ENCODE assay signal across 26 mouse cellular contexts in the genomic region with DNA sequence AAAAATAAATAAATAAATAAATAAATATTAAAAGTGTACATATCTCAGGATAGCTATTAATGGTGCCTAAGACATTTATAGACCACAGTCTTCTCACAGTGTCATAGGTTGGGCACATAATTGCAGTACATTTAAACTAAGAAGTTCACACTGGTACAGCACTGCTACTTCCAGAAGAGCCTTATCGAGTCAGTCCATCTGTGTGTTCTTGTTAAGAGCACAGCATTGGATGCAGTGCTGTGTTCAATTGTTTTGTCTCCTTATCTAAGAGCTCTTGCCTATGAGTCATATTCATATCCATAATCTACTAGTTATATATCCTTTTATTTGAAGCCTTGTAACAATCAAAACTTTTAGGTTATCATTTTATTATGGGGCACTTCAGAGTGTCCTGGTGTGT. TPM values are rescaled to one million over a fixed set of nuclear protein-coding genes. Genes with fewer than 3 reads are reported as not detected.
DNase-seq lines count a peak whose midpoint lies in the region; ATAC-seq and TF ChIP-seq lines count a peak whose summit lies in the region.
"Had no signal": no experiment of that assay in that cellular context is flagged by ENCODE, and none has a peak within 500 bp of the region (broad histone marks: within the 10 kb centered on the region; RNA-seq: fewer than 3 reads in every experiment).

No protein-coding gene starts in this region.

- WGBS in liver, embryonic 16.5 days (ENCODE audit: insufficient replicate concordance) = 53% methylated on average over 1 of the region's 1 CpGs

- H3K9ac ChIP-seq in liver, embryonic 16.5 days (ENCODE audit: low read depth, low read length) = no peak overlapping the region
- H3K9ac ChIP-seq: forebrain, embryonic 13.5 days; heart, embryonic 12.5 days; heart, embryonic 15.5 days; hindbrain, embryonic 13.5 days had no signal

- H3K9me3 ChIP-seq in G1E (replicated peaks) = no peaks in the 10 kb centered on the region
- no peaks in the 10 kb centered on the region for H3K9me3 ChIP-seq in liver, embryonic 16.5 days (replicated peaks; ENCODE audit: control insufficient read depth, low read length)
- H3K9me3 ChIP-seq: forebrain, embryonic 10.5 days; forebrain, embryonic 13.5 days; heart, embryonic 12.5 days; heart, embryonic 15.5 days; hindbrain, embryonic 10.5 days; hindbrain, embryonic 13.5 days had no signal

- no peak overlapping the region for H3K27ac ChIP-seq in liver, embryonic 16.5 days (ENCODE audit: low read length)
- H3K27ac ChIP-seq: forebrain, embryonic 10.5 days; forebrain, embryonic 13.5 days; gastrocnemius, adult 2 months; heart, embryonic 15.5 days; hindbrain, embryonic 10.5 days; hindbrain, embryonic 13.5 days had no signal

- peak; percentile 37 for DNase-seq in 416B (ENCODE audit: low read depth)
- peak; percentile 9 for DNase-seq in G1E (ENCODE audit: low spot score)
- DNase-seq in c-Kit-positive CD71-positive TER-119-positive erythroid progenitor cells, embryonic 14.5 days (ENCODE audit: low spot score) = peak; percentile 23
- no peak for DNase-seq in adrenal gland, postnatal 10 days
- DNase-seq in adrenal gland, adult 8-10 months = no peak
- no peak for DNase-seq in cerebellum, adult 11-12 months
- no peak for DNase-seq in natural killer cell, adult 2 months (ENCODE audit: low spot score in 2 of 2)
- DNase-seq: adrenal gland, adult 2 months; adrenal gland, postnatal 36 days; cerebellum, adult 18-20 months; cerebellum, adult 9-10 months; cerebellum, postnatal 14 days; gastrocnemius, adult 2 months; gastrocnemius, postnatal 14 days; heart, adult 11 months; heart, postnatal 10 days; heart, postnatal 36 days had no signal

- no peak overlapping the region for H3K4me2 ChIP-seq in liver, embryonic 16.5 days (ENCODE audit: low read depth, low read length)
- H3K4me2 ChIP-seq: forebrain, embryonic 13.5 days; heart, embryonic 12.5 days; heart, embryonic 15.5 days; hindbrain, embryonic 13.5 days had no signal

- H3K4me3 ChIP-seq in G1E (ENCODE audit: low read depth, low read length) = no peak overlapping the region
- H3K4me3 ChIP-seq in liver, embryonic 16.5 days (ENCODE audit: low read depth, low read length) = no peak overlapping the region
- H3K4me3 ChIP-seq: forebrain, embryonic 10.5 days; forebrain, embryonic 13.5 days; gastrocnemius, adult 2 months; heart, embryonic 12.5 days; heart, embryonic 15.5 days; hindbrain, embryonic 10.5 days; hindbrain, embryonic 13.5 days had no signal

- H3K36me3 ChIP-seq in G1E (replicated peaks) = peaks cover 83% of the 10 kb centered on the region
- peaks cover 11% of the 10 kb centered on the region for H3K36me3 ChIP-seq in liver, embryonic 16.5 days (ENCODE audit: control insufficient read depth, insufficient read depth)

- peak; percentile 85 for ATAC-seq in G1E (ENCODE audit: extremely low read depth, insufficient number of reproducible peaks, low FRiP score, poor library complexity, severe bottlenecking)
- 0 out of 2 replicates have a peak, but pooled peaks have one; percentile 21 for ATAC-seq in liver, embryonic 16.5 days (ENCODE audit: low read depth)
- ATAC-seq: forebrain, embryonic 13.5 days; forebrain, embryonic 16.5 days; hindbrain, embryonic 16.5 days had no signal

- H3K4me1 ChIP-seq in G1E (ENCODE audit: insufficient read depth, low read depth, low read length) = peaks cover 24% of the 10 kb centered on the region
- H3K4me1 ChIP-seq in liver, embryonic 16.5 days (ENCODE audit: control insufficient read depth, low read depth, low read length) = peaks cover 3% of the 10 kb centered on the region
- H3K4me1 ChIP-seq: forebrain, embryonic 10.5 days; forebrain, embryonic 13.5 days; hindbrain, embryonic 10.5 days; hindbrain, embryonic 13.5 days had no signal

- no peaks in the 10 kb centered on the region for H3K27me3 ChIP-seq in G1E (ENCODE audit: insufficient read depth, low read length)
- no peaks in the 10 kb centered on the region for H3K27me3 ChIP-seq in liver, embryonic 16.5 days (ENCODE audit: control insufficient read depth, insufficient read depth, low read depth, low read length)
- H3K27me3 ChIP-seq: forebrain, embryonic 13.5 days; heart, embryonic 12.5 days; heart, embryonic 15.5 days; hindbrain, embryonic 13.5 days had no signal

- TF ChIP-seq CTCF in G1E (IDR thresholded peaks at IDR 0.05; ENCODE audit: low read depth, low read length) = no peak

RNA-seq across cellular contexts. Expression of a gene that starts 34.9 kb away (rescaled TPM):
- total RNA-seq in G1E (2014; fragmentation: Nextera tagmentation) = 50.0 and 51.9 TPM in 2 replicates
- total RNA-seq in G1E (2017) = 45.8 and 54.3 TPM in 2 replicates
- 16.8 and 17.4 TPM in 2 replicates for polyA plus RNA-seq in G1E (2012)
- polyA plus RNA-seq in liver, embryonic 16.5 days (2015; fragmentation: Nextera tagmentation; extraction: Ambion mirVana) = 4.2 and 4.7 TPM in 2 replicates
- total RNA-seq in adrenal gland, postnatal 10 days (2021) = 10 to 100 TPM; 23.5 to 30.9 TPM
- total RNA-seq in adrenal gland, adult 8-10 months (2022) = 10 to 100 TPM; 31.1 to 39.8 (median 33.2) TPM

Comparison
In these comparisons a context has a peak if more than half of its experiments do, and no peak if none do; other contexts are left out.
1. DNase-seq: peak in 416B (single experiment), G1E (single experiment) and c-Kit-positive CD71-positive TER-119-positive erythroid progenitor cells, embryonic 14.5 days (single experiment); none in adrenal gland, postnatal 10 days (single experiment), adrenal gland, adult 8-10 months (single experiment), cerebellum, adult 11-12 months (single experiment) and natural killer cell, adult 2 months (0 of 2).